Mouse (Mus musculus): ENCODE results near the gene Tmem209.

Gene Tmem209

GRCm38 (mm10) chr6:30460750-30461446, 48.7 kb downstream of the Tmem209 start:
- peak; percentile 85 for DNase-seq

- DNase-seq, result peak; percentile 73
These were observed 49.5 kb downstream of the Tmem209 start for GRCm38 (mm10) chr6:30459811-30460749.

- no peak for DNase-seq
These were observed 50.4 kb downstream of the Tmem209 start for GRCm38 (mm10) chr6:30459056-30459747.

DNA sequence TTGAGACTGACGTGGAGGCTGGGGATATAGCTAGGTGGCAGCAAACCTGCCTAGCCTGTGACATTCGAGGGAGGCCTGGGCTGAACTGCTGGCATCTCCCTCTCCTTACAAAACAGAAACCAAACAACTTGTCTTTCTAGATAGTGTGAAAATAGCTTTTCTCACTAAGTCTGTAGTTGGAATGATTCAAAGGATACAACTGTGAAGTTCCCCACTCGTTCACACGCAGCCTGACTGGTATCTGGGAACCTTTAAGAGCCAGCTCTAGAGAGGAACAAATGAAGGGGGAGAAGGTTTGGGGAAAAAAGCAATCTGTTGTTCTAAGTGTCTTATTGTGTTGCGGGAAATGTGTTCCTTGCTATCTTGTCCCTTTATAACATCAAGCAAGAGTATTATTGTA, 51.0 kb downstream of the Tmem209 start:
- DNase-seq, result no peak

- no peak for DNase-seq
These were observed 52.6 kb downstream of the Tmem209 start for GRCm38 (mm10) chr6:30456991-30457390.

GRCm38 (mm10) chr6:30439576-30439975, 70.0 kb downstream of the Tmem209 start:
- no peak for DNase-seq

DNA sequence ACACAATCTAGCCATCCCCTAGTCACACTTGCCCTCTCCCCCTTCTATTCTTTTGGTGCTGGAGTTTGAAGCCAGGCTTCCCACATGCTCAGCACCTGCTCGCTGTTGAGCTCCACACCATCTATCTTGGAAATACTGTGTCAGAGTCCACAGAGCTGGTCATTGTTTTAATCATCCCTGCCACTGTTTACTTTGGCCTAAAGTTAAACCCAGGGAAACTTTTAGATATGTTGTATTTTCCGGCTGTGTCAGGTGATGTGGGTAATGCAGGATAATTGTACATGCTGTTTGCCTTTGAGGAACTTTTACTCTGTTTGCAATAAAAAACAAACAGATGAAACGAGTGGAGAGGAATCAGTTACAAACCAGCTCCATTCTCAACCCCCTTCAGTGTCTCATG, 72.5 kb downstream of the Tmem209 start:
- no peak for DNase-seq

DNA sequence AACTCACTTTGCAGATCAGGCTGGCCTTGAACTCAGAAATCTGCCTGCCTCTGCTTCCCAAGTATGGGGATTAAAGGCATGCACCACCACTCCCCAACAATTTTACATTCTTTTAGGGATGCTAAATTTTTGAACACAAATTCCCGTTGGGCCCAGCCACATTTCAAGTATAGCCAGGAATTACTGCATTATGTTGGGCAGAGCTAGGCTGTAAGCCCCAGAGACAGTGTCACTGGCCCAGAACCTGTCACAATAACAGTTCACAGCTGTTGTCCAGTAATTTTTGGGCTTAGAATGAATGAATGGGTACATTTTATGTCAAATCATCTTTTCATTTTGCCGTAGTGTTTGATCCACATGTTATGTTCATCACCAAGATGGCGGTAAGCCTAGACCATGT, 73.1 kb downstream of the Tmem209 start:
- DNase-seq, result no peak

DNA sequence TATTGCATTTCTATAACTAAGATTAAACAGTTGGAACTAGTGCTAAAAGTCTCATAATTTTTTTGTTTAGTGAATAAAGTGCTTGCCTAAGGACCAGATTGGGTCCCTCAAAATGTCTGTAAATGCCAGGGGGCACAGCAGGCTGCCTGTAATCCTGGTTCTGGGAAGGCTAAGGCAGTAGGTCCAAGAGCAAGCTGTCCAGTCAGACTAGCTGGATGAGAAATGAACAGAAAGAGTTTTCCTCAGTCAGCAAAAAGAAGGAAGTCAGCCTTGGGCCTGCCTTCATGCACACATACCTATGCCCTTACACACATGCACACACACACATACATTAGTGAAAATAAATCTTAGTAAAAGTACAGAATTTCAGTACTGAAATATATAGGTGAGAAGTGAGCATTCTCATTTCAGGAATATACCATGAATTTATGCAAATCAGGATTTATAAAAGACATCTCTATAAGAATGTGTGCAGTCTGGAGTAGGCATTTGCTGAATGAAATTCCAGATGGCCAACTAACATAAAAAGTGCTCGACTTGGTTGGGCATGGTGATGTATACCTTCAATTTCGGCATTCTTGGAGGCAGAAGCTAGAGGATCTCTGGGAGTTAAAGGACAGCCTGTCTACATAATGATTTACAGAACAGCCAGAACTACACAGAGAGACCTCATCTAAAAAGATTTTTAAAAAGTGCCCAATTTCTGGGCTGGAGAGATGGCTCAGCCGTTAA, 77.0 kb downstream of the Tmem209 start:
- DNase-seq, result peak; percentile 31

Measured in cerebellum, adult 8-10 months (tissue).